Mouse (Mus musculus) spleen, adult 2 months (tissue): ENCODE results near the gene Atf6b. TPM values are rescaled to one million over a fixed set of nuclear protein-coding genes. Genes with fewer than 3 reads are reported as not detected.

Experiments used
- DNase-seq, 2 experiments: peaks; one replicate each; pipeline versions ENCODE4 v3.0.0 to v3.0.0-alpha.2; 2012 to 2021; ENCODE audit warnings: low spot score in 2 of 2, low read depth in 1 of 2
- H3K27ac ChIP-seq: fragments of 200-500 bp; 2 replicates; pipeline ENCODE4 v1.5.1; 2012; ENCODE audit warnings: low read length, inconsistent platforms; ENCODE audit not compliant: insufficient read depth
- H3K27me3 ChIP-seq: fragments of 200-500 bp; 2 replicates; pipeline ENCODE4 v1.6.1; 2012; ENCODE audit warnings: mild to moderate bottlenecking, moderate library complexity, low read length, inconsistent platforms; ENCODE audit not compliant: control insufficient read depth, insufficient read depth
- H3K36me3 ChIP-seq: fragments of 200-500 bp; 2 replicates; pipeline ENCODE4 v1.6.1; 2012; ENCODE audit warnings: mild to moderate bottlenecking, low read length, inconsistent platforms; ENCODE audit not compliant: control insufficient read depth, insufficient read depth
- H3K4me1 ChIP-seq: fragments of 200-500 bp; 2 replicates; pipeline ENCODE4 v1.6.1; 2011; ENCODE audit warnings: inconsistent platforms; ENCODE audit not compliant: control insufficient read depth, insufficient read depth, insufficient read length
- H3K4me3 ChIP-seq: fragments of 200-500 bp; 2 replicates; pipeline ENCODE4 v1.5.1; 2011; ENCODE audit warnings: mild to moderate bottlenecking, inconsistent platforms; ENCODE audit not compliant: insufficient read depth, insufficient read length; ENCODE audit errors: extremely low read depth
- CTCF ChIP-seq: fragments of 200-500 bp; IDR thresholded peaks from 2 replicates; pipeline ENCODE4 v1.5.1; 2011; ENCODE audit warnings: mild to moderate bottlenecking, inconsistent platforms; ENCODE audit not compliant: insufficient read depth, insufficient read length, insufficient replicate concordance; ENCODE audit errors: extremely low read depth
- POLR2A ChIP-seq: fragments of 200-500 bp; IDR thresholded peaks from 2 replicates; pipeline ENCODE4 v1.6.1; 2011; ENCODE audit warnings: low read depth, low read length, inconsistent platforms
- WGBS: fragments of 180-500 bp; shearing (Covaris S2); methylation state at CpG from one replicate; pipeline ENCODE4 v1.1.7; 2018; 5-methylcytosine and 5-hydroxymethylcytosine counted together
- polyA plus RNA-seq: library from polyadenylated mRNA; depleted of rRNA; stranded (reverse); fragments of >200 nt; gene quantifications from 2 replicates; pipeline ENCODE4 v1.2.3, GENCODE M21; 2012; rRNA removed

Atf6b gene
- polyA plus RNA-seq, 1 experiment = 76.4 TPM

- H3K27ac ChIP-seq = no peak overlapping the region
- no peak overlapping the region for H3K4me3 ChIP-seq
- 91% methylated on average over 7 of the region's 7 CpGs for WGBS
- H3K36me3 ChIP-seq = no peaks in the 10 kb centered on the region
- H3K4me1 ChIP-seq = peaks cover 1% of the 10 kb centered on the region; the same call in 1 of the 2 replicates
- TF ChIP-seq POLR2A (no peak), CTCF (no peak)
- H3K27me3 ChIP-seq = no peaks in the 10 kb centered on the region
- DNase-seq = no peak
These were observed 41.9 kb downstream of the Atf6b start for GRCm38 (mm10) chr17:34688889-34689288.

GRCm38 (mm10) chr17:34690458-34690857 is 43.5 kb downstream of the Atf6b start:
- Histone ChIP-seq H3K27ac (no peak overlapping the region), H3K27me3 (no peaks in the 10 kb centered on the region), H3K4me1 (no peaks in the 10 kb centered on the region), H3K36me3 (no peaks in the 10 kb centered on the region), H3K4me3 (no peak overlapping the region)
- 67% methylated on average over 4 of the region's 4 CpGs for whole genome bisulfite sequencing
- no peak for DNase-seq
- TF ChIP-seq POLR2A (no peak), CTCF (no peak)

GRCm38 (mm10) chr17:34692906-34693305 is 46.0 kb downstream of the Atf6b start:
- WGBS = 72% methylated on average over 7 of the region's 7 CpGs
- Histone ChIP-seq H3K4me3 (no peak overlapping the region), H3K36me3 (no peaks in the 10 kb centered on the region), H3K27ac (peak overlapping the region; percentile 35; the same call in 1 of the 2 replicates), H3K4me1 (no peaks in the 10 kb centered on the region), H3K27me3 (no peaks in the 10 kb centered on the region)
- TF ChIP-seq POLR2A (no peak), CTCF (no peak)
- no peak for DNase-seq

GRCm38 (mm10) chr17:34699575-34700408 is 52.8 kb downstream of the Atf6b start:
- no peak for DNase-seq
- no peaks in the 10 kb centered on the region for H3K27me3 ChIP-seq
- WGBS = 63% methylated on average over 14 of the region's 14 CpGs
- TF ChIP-seq CTCF (no peak), POLR2A (no peak)
- no peaks in the 10 kb centered on the region for H3K36me3 ChIP-seq
- H3K4me3 ChIP-seq = no peak overlapping the region
- no peaks in the 10 kb centered on the region for H3K4me1 ChIP-seq
- no peak overlapping the region; the same call in 1 of the 2 replicates for H3K27ac ChIP-seq

GRCm38 (mm10) chr17:34700671-34701071 is 53.7 kb downstream of the Atf6b start:
- TF ChIP-seq POLR2A (no peak), CTCF (no peak)
- H3K27me3 ChIP-seq = no peaks in the 10 kb centered on the region
- WGBS = 10% methylated on average over 2 of the region's 2 CpGs
- no peaks in the 10 kb centered on the region for H3K36me3 ChIP-seq
- H3K27ac ChIP-seq = no peak overlapping the region; the same call in 1 of the 2 replicates
- no peak overlapping the region for H3K4me3 ChIP-seq
- no peak for DNase-seq
- no peaks in the 10 kb centered on the region for H3K4me1 ChIP-seq

Other genes starting within 250 kb of the Atf6b start
- gene BC051142, start 248.3 kb upstream of the Atf6b start, polyA plus RNA-seq = 1.1 and 1.8 TPM in 2 replicates
- gene Btnl4, start 169.8 kb upstream of the Atf6b start, polyA plus RNA-seq = 0.55 and 1.1 TPM in 2 replicates
- gene Btnl6, start 129.8 kb upstream of the Atf6b start, polyA plus RNA-seq = 0.55 and 0.68 TPM in 2 replicates
- 9.6 and 12.7 TPM in 2 replicates for gene Notch4, start 82.9 kb upstream of the Atf6b start, polyA plus RNA-seq
- gene Gpsm3, start 57.3 kb upstream of the Atf6b start, polyA plus RNA-seq = 68.8 and 91.0 TPM in 2 replicates
- 60.4 and 69.5 TPM in 2 replicates for gene Pbx2, start 55.9 kb upstream of the Atf6b start, polyA plus RNA-seq
- gene Ager, start 49.3 kb upstream of the Atf6b start, polyA plus RNA-seq = 5.2 and 5.3 TPM in 2 replicates
- gene Rnf5, start 43.5 kb upstream of the Atf6b start, polyA plus RNA-seq = 54.1 and 61.8 TPM in 2 replicates
- gene Agpat1, start 42.9 kb upstream of the Atf6b start, polyA plus RNA-seq = 156 and 187 TPM in 2 replicates
- 3.2 and 3.9 TPM in 2 replicates for gene Egfl8, start 31.2 kb upstream of the Atf6b start, polyA plus RNA-seq
- 31.7 and 36.3 TPM in 2 replicates for gene Ppt2, start 18.6 kb upstream of the Atf6b start, polyA plus RNA-seq
- 9.5 and 9.9 TPM in 2 replicates for gene Prrt1, start 17.6 kb upstream of the Atf6b start, polyA plus RNA-seq
- gene Fkbpl, start 2.4 kb upstream of the Atf6b start, polyA plus RNA-seq = 1.4 and 1.6 TPM in 2 replicates
- 34.1 and 34.4 TPM in 2 replicates for gene Tnxb, start 23.4 kb downstream of the Atf6b start, polyA plus RNA-seq
- gene C4b, start 96.7 kb downstream of the Atf6b start, polyA plus RNA-seq = 63.4 and 68.8 TPM in 2 replicates
- 3.7 and 5.4 TPM in 2 replicates for gene Cyp21a1, start 157.4 kb downstream of the Atf6b start, polyA plus RNA-seq
- 31.6 and 37.7 TPM in 2 replicates for gene Stk19, start 189.8 kb downstream of the Atf6b start, polyA plus RNA-seq
- 54.2 and 68.3 TPM in 2 replicates for gene Dxo, start 189.9 kb downstream of the Atf6b start, polyA plus RNA-seq
- gene Skiv2l, start 203.1 kb downstream of the Atf6b start, polyA plus RNA-seq = 81.7 and 110 TPM in 2 replicates
- 14.1 and 15.0 TPM in 2 replicates for gene Nelfe, start 203.2 kb downstream of the Atf6b start, polyA plus RNA-seq
- gene Cfb, start 215.4 kb downstream of the Atf6b start, polyA plus RNA-seq = 22.8 and 25.3 TPM in 2 replicates
- gene Zbtb12, start 232.3 kb downstream of the Atf6b start, polyA plus RNA-seq = 12.0 and 13.1 TPM in 2 replicates
- 0.04 TPM in 1 of 2 replicates, not detected in the other for gene Gm20547, start 234.9 kb downstream of the Atf6b start, polyA plus RNA-seq